Mouse (Mus musculus) right cerebral cortex, postnatal 4 days (tissue): ENCODE data around the gene Ifi27l2b.

ENCODE experiments used
- DNase-seq: peaks from one replicate; pipeline ENCODE4 v3.0.0-alpha.2; 2022

Ifi27l2b gene

GRCm38 (mm10) chr12:103434861-103435260 is 22.2 kb downstream of the Ifi27l2b start:
- DNase-seq = no peak

- no peak for DNase-seq
Measured at GRCm38 (mm10) chr12:103433986-103434731, 22.9 kb downstream of the Ifi27l2b start, which contains the start of gene Ifi27. TSS of gene Ifi27 (plus strand) at chr12:103434211.

GRCm38 (mm10) chr12:103433430-103433829 is 23.6 kb downstream of the Ifi27l2b start:
- DNase-seq = no peak

- DNase-seq = no peak
Measured at GRCm38 (mm10) chr12:103426710-103427109, 30.3 kb downstream of the Ifi27l2b start.

- DNase-seq = peak; percentile 91
Measured at GRCm38 (mm10) chr12:103425729-103426470, 31.1 kb downstream of the Ifi27l2b start, which contains the start of gene Ddx24. TSS of gene Ddx24 (minus strand) at chr12:103425830.

GRCm38 (mm10) chr12:103425016-103425728 is 31.9 kb downstream of the Ifi27l2b start:
- no peak for DNase-seq

GRCm38 (mm10) chr12:103408144-103408543 is 48.9 kb downstream of the Ifi27l2b start:
- no peak for DNase-seq

- no peak for DNase-seq
Measured at GRCm38 (mm10) chr12:103407720-103408119, 49.3 kb downstream of the Ifi27l2b start, which contains the start of gene 9330161L09Rik. TSS of gene 9330161L09Rik (minus strand) at chr12:103407820.

GRCm38 (mm10) chr12:103404131-103404530 is 52.9 kb downstream of the Ifi27l2b start:
- DNase-seq = no peak
